Mouse (Mus musculus) forebrain, postnatal 0 days (tissue): ENCODE results near the gene Tmem50b. TPM values are rescaled to one million over a fixed set of nuclear protein-coding genes. Genes with fewer than 3 reads are reported as not detected.

Experiments used
- ATAC-seq: fragments of 200-750 bp; cut with Nextera tagmentation; 2 replicates; pipeline ENCODE4 v1.8.0; 2017; ENCODE audit warnings: mild to moderate bottlenecking, moderate library complexity
- DNase-seq: peaks from one replicate; pipeline ENCODE4 v3.0.0-alpha.2; 2015
- H3K27ac ChIP-seq: fragments of 300-500 bp; sonication (generic); 2 replicates; pipeline ENCODE4 v1.5.1; 2014; ENCODE audit warnings: low read depth, mild to moderate bottlenecking, antibody characterized with exemption, low read length, moderate library complexity, mixed read lengths
- H3K27me3 ChIP-seq: fragments of 300-500 bp; sonication (generic); 2 replicates; pipeline ENCODE4 v1.6.1; 2014; ENCODE audit warnings: mild to moderate bottlenecking, low read length, mixed read lengths; ENCODE audit not compliant: insufficient read depth
- H3K36me3 ChIP-seq: fragments of 300-500 bp; sonication (generic); 2 replicates; pipeline ENCODE4 v1.6.1; 2014; ENCODE audit warnings: mild to moderate bottlenecking, moderate library complexity; ENCODE audit not compliant: insufficient read depth
- H3K4me1 ChIP-seq: fragments of 300-500 bp; sonication (generic); 2 replicates; pipeline ENCODE4 v1.6.1; 2014; ENCODE audit warnings: antibody characterized with exemption; ENCODE audit not compliant: insufficient read depth
- H3K4me2 ChIP-seq: fragments of 300-500 bp; sonication (generic); 2 replicates; pipeline ENCODE4 v1.6.1; 2014; ENCODE audit warnings: low read depth, mild to moderate bottlenecking, moderate library complexity
- H3K4me3 ChIP-seq: fragments of 300-500 bp; sonication (generic); 2 replicates; pipeline ENCODE4 v1.5.1; 2014; ENCODE audit warnings: low read depth, low read length, mixed read lengths
- H3K9ac ChIP-seq: fragments of 300-500 bp; sonication (generic); 2 replicates; pipeline ENCODE4 v1.6.1; 2014; ENCODE audit warnings: mild to moderate bottlenecking
- H3K9me3 ChIP-seq: fragments of 300-500 bp; sonication (generic); 2 replicates; pipeline ENCODE4 v1.6.1; 2016; ENCODE audit warnings: low read length
- CTCF ChIP-seq: sonication (generic); IDR thresholded peaks from 2 replicates; pipeline ENCODE4 v1.5.1; 2016; ENCODE audit warnings: antibody characterized with exemption, control low read depth, low read depth
- WGBS: fragments of 180-500 bp; shearing (Covaris S2); extraction: QIAGEN DNeasy Blood & Tissue Kit; methylation state at CpG from one replicate; pipeline ENCODE4 v1.1.7; 2014; 5-methylcytosine and 5-hydroxymethylcytosine counted together
- polyA plus RNA-seq: library from polyadenylated mRNA; unstranded; fragments of >200 nt; fragmentation: Nextera tagmentation; extraction: Ambion mirVana; gene quantifications from 2 replicates; pipeline ENCODE4 v1.2.1, GENCODE M21; 2015
- total RNA-seq: library from RNA; depleted of rRNA; stranded (reverse); fragments of >200 nt; gene quantifications from 2 replicates; pipeline ENCODE4 v1.2.3, GENCODE M21; 2014

The Tmem50b gene
- total and polyA plus RNA-seq, 2 experiments from 2014 or later: 65.2 to 102 TPM

DNA sequence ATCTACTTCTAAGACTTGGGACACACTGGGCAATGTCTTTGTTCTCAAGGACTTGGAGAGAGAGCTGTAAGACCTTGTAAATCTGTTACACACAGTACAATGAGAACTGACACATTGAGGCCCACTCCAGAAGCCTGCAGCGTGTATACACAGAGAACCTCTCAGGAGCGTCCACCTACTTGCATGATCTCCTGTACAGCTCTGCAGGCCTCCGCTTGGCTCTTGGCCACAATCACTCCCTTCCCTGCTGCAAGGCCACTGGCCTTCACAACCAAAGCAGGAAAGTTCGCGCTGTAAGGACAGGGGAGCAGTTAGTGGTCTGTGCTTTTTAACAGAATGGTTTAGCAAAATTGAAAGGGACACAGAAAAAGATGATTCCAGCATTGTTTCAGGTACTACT, 41.6 kb upstream of the Tmem50b start:
- H3K4me2 ChIP-seq: no peak overlapping the region
- no peak overlapping the region for H3K9ac ChIP-seq
- H3K27me3 ChIP-seq: no peaks in the 10 kb centered on the region
- TF ChIP-seq CTCF: no peak
- no peak overlapping the region for H3K4me3 ChIP-seq
- 85% methylated on average over 5 of the region's 5 CpGs for WGBS
- no peaks in the 10 kb centered on the region for H3K9me3 ChIP-seq
- H3K36me3 ChIP-seq: peaks cover 77% of the 10 kb centered on the region
- H3K4me1 ChIP-seq: no peaks in the 10 kb centered on the region
- ATAC-seq (no peak), DNase-seq (no peak)
- no peak overlapping the region for H3K27ac ChIP-seq

- no peak for ATAC-seq
- Histone ChIP-seq H3K4me1 (no peaks in the 10 kb centered on the region), H3K27ac (no peak overlapping the region), H3K9me3 (no peaks in the 10 kb centered on the region), H3K4me3 (no peak overlapping the region), H3K27me3 (no peaks in the 10 kb centered on the region), H3K9ac (no peak overlapping the region), H3K36me3 (peaks cover 73% of the 10 kb centered on the region), H3K4me2 (no peak overlapping the region)
- TF ChIP-seq CTCF: no peak
- no peak for DNase-seq
- 92% methylated on average over 12 of the region's 12 CpGs for WGBS
Measured at GRCm38 (mm10) chr16:91633641-91634040, 36.0 kb upstream of the Tmem50b start.

GRCm38 (mm10) chr16:91632940-91633339, 35.3 kb upstream of the Tmem50b start:
- ATAC-seq (no peak), DNase-seq (no peak)
- no peak overlapping the region for H3K4me3 ChIP-seq
- H3K9ac ChIP-seq: no peak overlapping the region
- no peaks in the 10 kb centered on the region for H3K4me1 ChIP-seq
- peaks cover 73% of the 10 kb centered on the region for H3K36me3 ChIP-seq
- no peak overlapping the region for H3K4me2 ChIP-seq
- no peak for TF ChIP-seq CTCF
- H3K27ac ChIP-seq: no peak overlapping the region
- WGBS: 95% methylated on average over 7 of the region's 7 CpGs
- no peaks in the 10 kb centered on the region for H3K27me3 ChIP-seq
- H3K9me3 ChIP-seq: no peaks in the 10 kb centered on the region

GRCm38 (mm10) chr16:91632439-91632838, 34.8 kb upstream of the Tmem50b start:
- 79% methylated on average over 5 of the region's 5 CpGs for WGBS
- Histone ChIP-seq H3K36me3 (peaks cover 73% of the 10 kb centered on the region), H3K9ac (no peak overlapping the region), H3K4me3 (no peak overlapping the region), H3K27ac (no peak overlapping the region), H3K9me3 (no peaks in the 10 kb centered on the region), H3K4me1 (no peaks in the 10 kb centered on the region), H3K27me3 (no peaks in the 10 kb centered on the region), H3K4me2 (no peak overlapping the region)
- ATAC-seq: no peak
- no peak for DNase-seq
- TF ChIP-seq CTCF: no peak

- H3K4me3 ChIP-seq: no peak overlapping the region
- peaks cover 65% of the 10 kb centered on the region for H3K36me3 ChIP-seq
- TF ChIP-seq CTCF: no peak
- no peaks in the 10 kb centered on the region for H3K27me3 ChIP-seq
- DNase-seq: no peak
- no peak overlapping the region for H3K4me2 ChIP-seq
- 69% methylated on average over 1 of the region's 1 CpGs for WGBS
- H3K4me1 ChIP-seq: no peaks in the 10 kb centered on the region
- no peak for ATAC-seq
- no peaks in the 10 kb centered on the region for H3K9me3 ChIP-seq
- H3K27ac ChIP-seq: no peak overlapping the region
- no peak overlapping the region for H3K9ac ChIP-seq
Measured at GRCm38 (mm10) chr16:91630584-91630983, 33.0 kb upstream of the Tmem50b start.

- H3K36me3 ChIP-seq: peaks cover 63% of the 10 kb centered on the region
- no peak for TF ChIP-seq CTCF
- H3K9ac ChIP-seq: no peak overlapping the region
- no peak for DNase-seq
- H3K27me3 ChIP-seq: no peaks in the 10 kb centered on the region
- WGBS: 93% methylated on average over 4 of the region's 4 CpGs
- no peak overlapping the region for H3K4me2 ChIP-seq
- no peaks in the 10 kb centered on the region for H3K9me3 ChIP-seq
- no peaks in the 10 kb centered on the region for H3K4me1 ChIP-seq
- ATAC-seq: no peak
- H3K4me3 ChIP-seq: no peak overlapping the region
- no peak overlapping the region for H3K27ac ChIP-seq
Measured at GRCm38 (mm10) chr16:91629749-91630148, 32.1 kb upstream of the Tmem50b start.

DNA sequence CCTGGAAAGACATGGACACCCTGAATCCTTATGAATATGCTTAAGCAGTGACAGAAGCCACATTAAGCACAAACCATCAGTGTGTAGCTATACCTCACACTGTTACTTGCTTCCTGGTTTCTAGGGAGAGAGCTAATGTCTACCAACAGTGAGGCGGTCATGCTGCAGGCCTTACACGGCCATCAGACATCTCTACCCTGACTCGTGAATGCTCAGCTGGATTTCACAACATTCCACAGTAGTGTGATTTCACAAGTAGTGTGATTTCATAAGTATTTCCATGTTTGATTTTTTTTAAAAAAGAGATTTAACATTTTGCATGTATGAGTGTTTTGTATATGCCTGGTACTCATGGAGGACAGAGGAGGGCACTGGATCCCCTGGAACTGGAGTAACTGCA, 31.1 kb upstream of the Tmem50b start:
- Histone ChIP-seq H3K36me3 (peaks cover 67% of the 10 kb centered on the region), H3K27me3 (no peaks in the 10 kb centered on the region), H3K9ac (no peak overlapping the region), H3K27ac (no peak overlapping the region), H3K4me3 (no peak overlapping the region), H3K9me3 (no peaks in the 10 kb centered on the region), H3K4me1 (no peaks in the 10 kb centered on the region), H3K4me2 (no peak overlapping the region)
- 93% methylated on average over 3 of the region's 3 CpGs for WGBS
- no peak for DNase-seq
- no peak for ATAC-seq
- TF ChIP-seq CTCF: no peak

DNA sequence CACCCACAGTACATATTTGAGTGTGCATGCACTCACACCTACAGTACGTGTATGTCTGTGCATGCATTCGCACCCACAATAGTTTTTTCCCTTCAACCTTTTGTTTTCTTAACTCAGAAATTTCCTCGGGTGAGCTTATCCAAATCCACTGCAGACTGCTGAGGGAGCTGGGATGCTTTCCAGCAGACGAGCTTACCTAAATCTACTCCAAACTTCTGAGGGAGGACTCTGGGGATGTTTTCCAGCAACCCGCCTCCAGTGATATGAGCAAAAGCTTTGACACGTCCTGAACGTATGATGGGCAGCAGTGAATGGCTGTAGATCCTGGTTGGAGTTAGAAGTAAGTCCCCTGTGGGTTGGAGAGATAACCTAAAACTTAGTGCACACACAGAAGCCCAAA, 30.2 kb upstream of the Tmem50b start:
- Histone ChIP-seq H3K27me3 (no peaks in the 10 kb centered on the region), H3K9me3 (no peaks in the 10 kb centered on the region), H3K4me3 (no peak overlapping the region), H3K4me2 (no peak overlapping the region), H3K36me3 (peaks cover 68% of the 10 kb centered on the region), H3K4me1 (no peaks in the 10 kb centered on the region), H3K9ac (no peak overlapping the region), H3K27ac (no peak overlapping the region)
- 87% methylated on average over 7 of the region's 7 CpGs for WGBS
- no peak for ATAC-seq
- TF ChIP-seq CTCF: no peak
- no peak for DNase-seq
